Mouse (Mus musculus): ENCODE measurements at regions not wholly inside any gene's neighbourhood (a gene's known extent, or its start where the extent isn't known, plus 50 kb on each side); places are given as distances from the start of the nearest gene placed in this dataset.

DNA sequence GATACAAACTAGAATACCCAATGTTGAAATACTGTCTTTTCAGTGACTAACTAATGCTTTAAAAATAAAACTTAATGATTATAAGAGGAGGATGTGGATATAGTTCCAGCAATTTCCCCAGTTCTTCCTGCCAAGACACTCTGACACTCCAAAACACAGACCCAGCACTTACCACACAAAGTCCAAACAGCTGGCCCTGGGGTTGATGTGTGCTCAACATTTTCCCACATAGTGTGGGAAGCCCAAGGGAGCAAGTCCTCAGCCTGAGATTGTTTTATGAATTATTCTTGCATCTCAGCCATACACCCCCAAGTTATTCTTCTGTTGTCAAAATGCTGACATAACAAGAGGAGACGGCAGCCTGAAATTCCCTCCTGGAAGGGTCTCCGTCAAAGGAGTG lies 187.5 kb upstream of the Gm21897 start:
- TF ChIP-seq CTCF (IDR thresholded peaks at IDR 0.05; ENCODE audit: borderline replicate concordance, control insufficient read depth, extremely low read depth, insufficient read depth, low read length, poor library complexity) (no peak), POLR2A (IDR thresholded peaks at IDR 0.05; ENCODE audit: control insufficient read depth, extremely low read depth, insufficient read depth, low read length, poor library complexity) (no peak)
